Comparison of ENCODE assay signal across 15 mouse cellular contexts in the genomic region with DNA sequence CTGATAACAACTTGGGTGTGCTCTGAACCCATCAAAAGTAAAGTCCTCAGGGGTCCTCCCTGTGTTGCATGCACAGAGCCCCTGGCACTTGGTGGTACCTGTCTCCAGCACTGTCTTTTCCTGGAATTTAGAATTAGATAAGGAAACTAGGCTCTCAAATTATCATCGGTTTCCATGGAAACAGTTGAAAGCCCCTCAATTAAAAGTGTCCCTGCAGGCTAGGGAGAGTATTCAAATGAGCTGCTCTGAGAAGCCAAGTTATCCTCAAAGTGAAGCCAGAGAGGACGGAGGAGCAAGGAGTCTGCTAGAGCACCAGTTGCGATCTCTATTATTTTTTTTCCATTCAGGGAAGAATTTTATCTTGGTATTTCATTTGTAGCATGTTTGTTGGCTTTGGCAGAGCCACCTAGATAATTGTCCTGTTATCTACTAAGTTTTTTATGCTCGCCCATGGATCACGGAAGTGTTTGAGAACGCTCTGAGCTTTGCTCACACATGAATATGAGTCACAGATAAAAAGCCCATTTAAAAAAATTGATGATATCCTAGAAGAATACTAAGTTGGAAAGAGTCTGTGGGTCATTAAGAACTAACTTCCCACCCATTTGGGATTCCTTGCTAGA.
A peak's percentile ranks its signal among the peaks of the same experiment; 100 is the strongest.
DNase-seq lines count a peak whose midpoint lies in the region; ATAC-seq and TF ChIP-seq lines count a peak whose summit lies in the region.
"Had no signal": no experiment of that assay in that cellular context is flagged by ENCODE, and none has a peak within 500 bp of the region (broad histone marks: within the 10 kb centered on the region; RNA-seq: fewer than 3 reads in every experiment).

No protein-coding gene starts in this region.

- peak; percentile 49; the same call in 1 of the 2 replicates for ATAC-seq in intestine, embryonic 15.5 days
- ATAC-seq in intestine, postnatal 0 days: no peak
- peak; percentile 61; the same call in 1 of the 2 replicates for ATAC-seq in forebrain, embryonic 14.5 days
- ATAC-seq in intestine, embryonic 16.5 days: 0 out of 2 replicates have a peak, but pooled peaks have one; percentile 46
- ATAC-seq in kidney, embryonic 16.5 days (ENCODE audit: low FRiP score, low TSS enrichment): no peak

- H3K4me3 ChIP-seq in intestine, embryonic 15.5 days (replicated peaks): no peak overlapping the region
- no peak overlapping the region for H3K4me3 ChIP-seq in intestine, postnatal 0 days (ENCODE audit: low read depth, low read length)
- no peak overlapping the region for H3K4me3 ChIP-seq in forebrain, embryonic 14.5 days (ENCODE audit: low read depth, low read length)
- no peak overlapping the region for H3K4me3 ChIP-seq in intestine, embryonic 16.5 days (ENCODE audit: low read length)
- H3K4me3 ChIP-seq in kidney, embryonic 16.5 days (ENCODE audit: low read length): no peak overlapping the region
- H3K4me3 ChIP-seq: embryonic facial prominence, embryonic 15.5 days; limb, embryonic 10.5 days had no signal

- no peaks in the 10 kb centered on the region for H3K4me1 ChIP-seq in intestine, embryonic 15.5 days (replicated peaks)
- no peaks in the 10 kb centered on the region for H3K4me1 ChIP-seq in intestine, postnatal 0 days (replicated peaks; ENCODE audit: control insufficient read depth, insufficient read depth, low read length)
- peaks cover 2% of the 10 kb centered on the region; the same call in 1 of the 2 replicates for H3K4me1 ChIP-seq in forebrain, embryonic 14.5 days (ENCODE audit: control insufficient read depth, insufficient read depth, low read length)
- H3K4me1 ChIP-seq in intestine, embryonic 16.5 days (ENCODE audit: control insufficient read depth, insufficient read depth, low read length): no peaks in the 10 kb centered on the region
- no peaks in the 10 kb centered on the region for H3K4me1 ChIP-seq in kidney, embryonic 16.5 days (ENCODE audit: insufficient read depth, low read length)

- TF ChIP-seq CTCF in intestine, postnatal 0 days (IDR thresholded peaks at IDR 0.05; ENCODE audit: low read depth): no peak

- no peaks in the 10 kb centered on the region for H3K36me3 ChIP-seq in intestine, embryonic 15.5 days
- H3K36me3 ChIP-seq in intestine, postnatal 0 days (ENCODE audit: control insufficient read depth, insufficient read depth): no peaks in the 10 kb centered on the region
- no peaks in the 10 kb centered on the region for H3K36me3 ChIP-seq in forebrain, embryonic 14.5 days (ENCODE audit: control insufficient read depth, insufficient read depth, low read length)
- H3K36me3 ChIP-seq in intestine, embryonic 16.5 days (ENCODE audit: control insufficient read depth, insufficient read depth, low read length): no peaks in the 10 kb centered on the region
- H3K36me3 ChIP-seq in kidney, embryonic 16.5 days (ENCODE audit: insufficient read depth, low read length): no peaks in the 10 kb centered on the region
- H3K36me3 ChIP-seq: embryonic facial prominence, embryonic 15.5 days; limb, embryonic 10.5 days had no signal

- H3K27me3 ChIP-seq in intestine, embryonic 15.5 days (replicated peaks): no peaks in the 10 kb centered on the region
- no peaks in the 10 kb centered on the region for H3K27me3 ChIP-seq in intestine, postnatal 0 days (replicated peaks; ENCODE audit: control insufficient read depth, insufficient read depth, low read length)
- no peaks in the 10 kb centered on the region for H3K27me3 ChIP-seq in forebrain, embryonic 14.5 days (replicated peaks; ENCODE audit: control insufficient read depth, insufficient read depth, low read length)
- H3K27me3 ChIP-seq in intestine, embryonic 16.5 days (replicated peaks; ENCODE audit: control insufficient read depth, insufficient read depth, low read length): no peaks in the 10 kb centered on the region
- H3K27me3 ChIP-seq in kidney, embryonic 16.5 days (ENCODE audit: insufficient read depth, low read length): no peaks in the 10 kb centered on the region
- H3K27me3 ChIP-seq: embryonic facial prominence, embryonic 15.5 days had no signal

- no peaks in the 10 kb centered on the region for H3K9me3 ChIP-seq in intestine, embryonic 15.5 days
- H3K9me3 ChIP-seq in intestine, postnatal 0 days (ENCODE audit: control insufficient read depth): no peaks in the 10 kb centered on the region
- H3K9me3 ChIP-seq in forebrain, embryonic 14.5 days (replicated peaks; ENCODE audit: control insufficient read depth, low read length): no peaks in the 10 kb centered on the region
- no peaks in the 10 kb centered on the region for H3K9me3 ChIP-seq in intestine, embryonic 16.5 days (ENCODE audit: control insufficient read depth, low read length)
- H3K9me3 ChIP-seq in kidney, embryonic 16.5 days (ENCODE audit: low read length): no peaks in the 10 kb centered on the region
- H3K9me3 ChIP-seq: embryonic facial prominence, embryonic 15.5 days; limb, embryonic 10.5 days had no signal

- DNase-seq in embryo, embryonic 10.5 days (ENCODE audit: low spot score): peak; percentile 22
- DNase-seq in embryo, embryonic 10 days (ENCODE audit: low spot score): no peak
- peak; percentile 70 for DNase-seq in forebrain, embryonic 14.5 days (ENCODE audit: low spot score)
- DNase-seq in Muller cell, postnatal 12 days (ENCODE audit: inconsistent ontology term): no peak
- DNase-seq: adrenal gland, postnatal 10 days; cerebellum, postnatal 36 days; kidney, adult 2 months; layer of hippocampus, adult 9-11 months had no signal

- 70% methylated on average over 6 of the region's 6 CpGs for WGBS in intestine, embryonic 15.5 days
- 50% methylated on average over 6 of the region's 6 CpGs for WGBS in intestine, postnatal 0 days
- 48% methylated on average over 6 of the region's 6 CpGs for WGBS in forebrain, embryonic 14.5 days
- 65% methylated on average over 6 of the region's 6 CpGs for WGBS in intestine, embryonic 16.5 days
- 79% methylated on average over 6 of the region's 6 CpGs for WGBS in kidney, embryonic 16.5 days

- no peak overlapping the region for H3K27ac ChIP-seq in intestine, embryonic 15.5 days
- no peak overlapping the region for H3K27ac ChIP-seq in intestine, postnatal 0 days (ENCODE audit: low read depth, low read length)
- H3K27ac ChIP-seq in forebrain, embryonic 14.5 days (ENCODE audit: low read depth, low read length): no peak overlapping the region
- H3K27ac ChIP-seq in intestine, embryonic 16.5 days (ENCODE audit: low read length): no peak overlapping the region
- no peak overlapping the region for H3K27ac ChIP-seq in kidney, embryonic 16.5 days (ENCODE audit: low read length)
- H3K27ac ChIP-seq: embryonic facial prominence, embryonic 15.5 days; limb, embryonic 10.5 days; macrophage had no signal

- H3K4me2 ChIP-seq in intestine, embryonic 15.5 days (replicated peaks): no peak overlapping the region
- no peak overlapping the region for H3K4me2 ChIP-seq in intestine, postnatal 0 days (replicated peaks; ENCODE audit: low read depth)
- no peak overlapping the region for H3K4me2 ChIP-seq in forebrain, embryonic 14.5 days (ENCODE audit: low read length)
- no peak overlapping the region for H3K4me2 ChIP-seq in intestine, embryonic 16.5 days (ENCODE audit: low read depth, low read length)
- no peak overlapping the region for H3K4me2 ChIP-seq in kidney, embryonic 16.5 days (replicated peaks; ENCODE audit: low read depth, low read length)
- H3K4me2 ChIP-seq: embryonic facial prominence, embryonic 15.5 days had no signal

- H3K9ac ChIP-seq in intestine, embryonic 15.5 days: no peak overlapping the region
- H3K9ac ChIP-seq in intestine, postnatal 0 days (ENCODE audit: low read depth, low read length): no peak overlapping the region
- no peak overlapping the region for H3K9ac ChIP-seq in forebrain, embryonic 14.5 days (ENCODE audit: low read length)
- no peak overlapping the region for H3K9ac ChIP-seq in intestine, embryonic 16.5 days (ENCODE audit: low read depth, low read length)
- H3K9ac ChIP-seq in kidney, embryonic 16.5 days (replicated peaks; ENCODE audit: low read length): no peak overlapping the region
- H3K9ac ChIP-seq: embryonic facial prominence, embryonic 15.5 days had no signal

Comparison
In these comparisons a context has a peak if more than half of its experiments do, and no peak if none do; other contexts are left out.
1. DNase-seq: peak in embryo, embryonic 10.5 days (single experiment) and forebrain, embryonic 14.5 days (single experiment); none in embryo, embryonic 10 days (single experiment) and Muller cell, postnatal 12 days (single experiment).
2. ATAC-seq: peak in intestine, embryonic 15.5 days (single experiment), forebrain, embryonic 14.5 days (single experiment) and intestine, embryonic 16.5 days (single experiment); none in intestine, postnatal 0 days (single experiment) and kidney, embryonic 16.5 days (single experiment).